Mouse (Mus musculus) adrenal gland, adult (tissue): ENCODE data around the gene Syna.

Source experiments
- DNase-seq, 2 experiments: peaks; one replicate each; pipeline ENCODE4 v3.0.0; 2022 to 2023; ENCODE audit warnings: low spot score in 1 of 2; ENCODE audit not compliant: inconsistent age in 2 of 2

The Syna gene

DNA sequence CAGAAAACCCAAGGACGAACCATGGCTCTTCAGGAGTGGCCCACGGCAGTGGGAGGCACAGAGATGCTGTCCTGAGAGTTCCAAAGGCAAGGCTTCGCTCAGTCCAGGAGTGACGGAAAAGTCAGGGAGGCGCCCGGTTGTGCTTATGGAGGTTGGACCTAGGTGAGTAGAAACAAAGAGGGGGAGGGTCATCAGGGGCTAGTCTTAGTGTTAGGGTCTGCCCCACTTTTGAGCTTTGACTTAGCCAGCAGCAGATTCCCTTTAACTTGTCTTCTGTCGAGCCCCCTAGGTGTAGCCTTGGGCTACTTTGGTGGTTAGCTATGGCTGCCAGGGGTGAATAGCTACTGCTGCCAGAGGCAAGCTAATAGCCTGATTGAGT lies at the start of gene Syna:
Gene Syna (minus strand): TSS at position 101 of the 379 bp plus-strand sequence.
- DNase-seq = no peak

DNA sequence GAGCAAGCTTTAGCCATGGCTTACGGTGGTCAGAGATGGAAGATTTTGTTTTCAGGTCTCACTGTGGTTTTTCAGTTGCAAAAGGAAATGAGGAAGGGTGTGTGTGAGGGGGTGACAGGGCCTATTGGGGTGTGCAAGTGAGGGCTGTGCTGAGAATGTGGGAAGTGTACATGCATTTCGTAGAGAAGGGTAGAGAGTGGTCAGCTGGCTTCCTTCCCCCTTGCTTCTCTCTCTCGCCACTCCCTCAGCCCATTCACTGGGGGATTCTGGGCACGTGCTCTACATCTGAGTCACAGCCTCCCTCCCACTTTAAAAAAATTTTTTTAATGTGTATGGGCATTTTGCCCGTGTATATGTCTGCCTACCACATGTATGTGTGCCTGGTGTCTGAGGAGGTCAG lies 47.1 kb upstream of the Syna start:
- peak in 1 of 2 experiments; percentile 38 for DNase-seq

- no peak for DNase-seq
Measured at GRCm38 (mm10) chr5:134606314-134606713, 46.3 kb upstream of the Syna start.

- DNase-seq = no peak
Measured at GRCm38 (mm10) chr5:134604376-134604775, 44.4 kb upstream of the Syna start.

- DNase-seq = no peak
Measured at GRCm38 (mm10) chr5:134597711-134598110, 37.7 kb upstream of the Syna start.

- no peak for DNase-seq
Measured at GRCm38 (mm10) chr5:134593093-134593492, 33.1 kb upstream of the Syna start.

DNA sequence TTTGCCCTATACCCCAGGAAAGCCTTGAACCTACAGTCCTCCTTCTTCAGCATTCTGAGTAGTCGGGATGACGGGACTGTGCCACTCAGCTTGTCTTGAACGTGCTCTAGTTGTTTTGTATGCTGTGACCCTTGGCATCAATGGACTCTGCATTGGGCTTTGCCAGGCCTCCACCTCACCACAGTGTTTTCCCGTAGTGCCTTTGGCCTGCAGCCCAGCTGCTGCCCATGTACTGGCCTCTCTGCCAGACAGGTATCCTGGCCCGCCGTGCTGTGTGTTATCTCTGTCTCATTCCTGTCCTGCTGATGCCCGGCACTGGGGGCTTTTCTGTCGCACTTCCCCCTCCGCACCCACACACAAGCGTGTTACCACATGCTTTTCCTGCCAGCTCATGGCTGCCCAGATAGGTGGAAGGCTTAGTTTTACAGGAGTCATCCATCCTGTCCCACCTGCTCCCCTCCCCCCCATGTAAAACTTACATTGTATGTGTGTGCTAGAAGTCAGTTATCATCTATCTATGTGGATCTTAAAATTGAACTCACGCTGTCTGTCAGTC lies 32.1 kb upstream of the Syna start:
- DNase-seq = no peak

GRCm38 (mm10) chr5:134589900-134590299 lies 29.9 kb upstream of the Syna start:
- no peak for DNase-seq

- DNase-seq = no peak
Measured at GRCm38 (mm10) chr5:134584798-134585197, 24.8 kb upstream of the Syna start.

DNA sequence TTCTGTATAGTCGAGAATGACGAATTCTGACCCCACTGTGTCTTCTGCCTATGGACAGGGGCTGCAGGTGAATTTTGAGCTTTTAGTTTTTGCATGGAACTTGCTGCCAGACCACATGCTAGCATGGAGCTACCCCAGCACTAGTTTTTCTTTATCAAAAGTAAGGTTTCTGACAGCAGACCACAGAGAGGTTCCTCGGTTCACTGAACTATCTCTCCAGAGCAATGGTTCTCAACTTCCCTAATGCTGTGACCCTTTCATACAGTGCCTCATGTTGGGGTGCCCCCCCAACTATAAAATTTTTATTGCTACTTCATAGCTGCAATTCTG lies 23.9 kb upstream of the Syna start:
- no peak for DNase-seq

GRCm38 (mm10) chr5:134583006-134583883 lies 23.3 kb upstream of the Syna start:
- no peak for DNase-seq

GRCm38 (mm10) chr5:134582221-134582907 lies 22.4 kb upstream of the Syna start:
- peak; percentile 97 to 98 for DNase-seq

DNA sequence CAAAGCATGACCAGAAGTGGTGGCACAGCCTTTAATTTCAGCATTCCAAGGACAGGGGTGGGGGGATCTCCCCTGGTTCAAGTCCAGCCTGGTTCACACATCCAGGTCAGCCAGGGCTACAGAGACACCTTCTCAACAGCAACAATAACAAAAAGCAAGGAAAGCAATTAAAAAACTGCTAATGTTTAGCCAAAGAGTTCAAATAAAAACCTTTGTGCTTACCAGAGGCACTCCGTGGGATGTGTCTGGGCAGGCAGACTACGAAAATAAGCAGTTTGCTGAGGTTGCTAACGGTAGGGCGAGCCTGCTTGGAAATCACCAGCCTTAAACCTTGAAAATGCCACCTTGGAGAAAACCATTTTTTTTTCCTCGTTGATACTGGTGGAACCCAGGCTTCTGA lies 21.2 kb upstream of the Syna start, which contains the start of gene Rfc2:
Gene Rfc2 (plus strand): TSS at position 221 of the 400 bp plus-strand sequence.
- DNase-seq = no peak

GRCm38 (mm10) chr5:134579135-134579534 lies 19.2 kb upstream of the Syna start:
- no peak for DNase-seq

DNA sequence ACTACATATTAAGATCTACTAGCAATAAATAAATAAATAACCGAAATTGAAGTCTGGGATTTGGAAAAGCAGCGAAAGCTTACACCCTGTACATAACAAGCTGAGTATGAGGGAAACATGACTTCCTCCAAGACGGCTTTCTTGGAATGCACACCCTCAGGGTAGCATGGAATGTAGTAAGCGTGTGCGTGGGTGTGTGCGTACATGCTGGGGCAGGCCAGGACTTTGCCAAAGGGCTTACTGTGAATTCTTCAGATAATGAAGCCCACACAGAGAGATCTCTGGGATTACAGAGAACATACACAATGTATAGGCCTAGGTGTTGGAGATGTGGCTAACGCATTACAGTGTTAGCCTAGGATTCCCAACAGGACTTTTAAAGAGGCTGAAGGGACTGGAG lies 17.6 kb upstream of the Syna start:
- DNase-seq = no peak

- no peak for DNase-seq
Measured at GRCm38 (mm10) chr5:134576517-134577220, 16.7 kb upstream of the Syna start.

GRCm38 (mm10) chr5:134575833-134576232 lies 15.9 kb upstream of the Syna start:
- DNase-seq = no peak

- DNase-seq = peak; percentile 41 to 77
Measured at GRCm38 (mm10) chr5:134572508-134573214, 12.7 kb upstream of the Syna start.

DNA sequence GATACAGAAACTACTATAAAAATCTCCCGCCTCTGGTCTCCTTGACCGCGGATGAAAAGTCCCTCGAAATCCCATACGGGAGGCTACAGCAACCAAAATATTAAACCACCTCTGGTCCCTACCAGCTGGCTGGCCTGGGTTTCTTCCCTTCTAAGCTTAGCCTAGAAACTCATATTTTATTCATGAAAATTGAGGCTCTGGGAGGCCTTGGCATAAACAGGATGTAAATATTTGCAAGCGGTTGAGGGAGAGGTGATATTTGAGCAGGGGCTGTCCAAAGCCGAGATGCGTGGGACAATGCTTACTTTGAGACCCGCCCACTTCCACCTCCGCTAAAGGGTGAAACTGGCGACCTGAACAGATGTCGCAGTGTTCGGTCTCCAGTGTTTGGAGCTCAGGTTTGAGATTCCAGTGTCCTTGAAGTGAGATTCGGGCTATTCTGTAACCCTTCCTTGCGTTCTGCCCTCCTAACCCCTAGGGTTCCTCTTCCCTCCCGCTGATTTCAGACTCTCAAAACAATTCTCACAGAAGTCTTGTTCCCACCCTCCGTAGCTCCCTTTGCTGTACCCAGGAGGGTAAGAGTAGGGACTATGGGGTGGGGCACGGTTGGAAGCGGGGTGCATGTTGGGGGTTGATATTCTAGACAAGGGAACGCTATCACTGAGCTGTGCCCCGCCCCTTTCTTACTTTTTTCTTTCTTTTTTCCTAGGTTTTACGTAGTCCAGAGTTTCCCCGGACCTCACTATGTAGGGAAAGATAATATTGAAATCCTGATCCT lies 11.9 kb upstream of the Syna start:
- peak; percentile 61 to 88 for DNase-seq

GRCm38 (mm10) chr5:134568964-134569491 lies 9.1 kb upstream of the Syna start:
- no peak for DNase-seq
